Mouse (Mus musculus) embryo, embryonic 10.5 days (tissue): Measurements from ENCODE around the gene Hoxc11.

Experiments
- DNase-seq: peaks from one replicate; pipeline ENCODE4 v3.0.0-alpha.2; 2015; ENCODE audit warnings: low spot score

Hoxc11 gene

GRCm38 (mm10) chr15:102965892-102966775 lies 11.9 kb downstream of the Hoxc11 start:
- DNase-seq = peak; percentile 95

- DNase-seq = no peak
These were observed 12.6 kb downstream of the Hoxc11 start, which contains the start of gene Hoxc10 for GRCm38 (mm10) chr15:102966776-102967311. Gene Hoxc10 (plus strand): TSS chr15:102966796.

DNA sequence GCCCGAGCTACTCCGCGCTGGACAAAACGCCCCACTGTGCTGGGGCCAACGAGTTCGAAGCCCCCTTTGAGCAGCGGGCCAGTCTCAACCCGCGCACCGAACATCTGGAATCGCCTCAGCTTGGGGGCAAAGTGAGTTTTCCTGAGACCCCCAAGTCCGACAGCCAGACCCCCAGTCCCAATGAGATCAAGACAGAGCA lies 13.0 kb downstream of the Hoxc11 start, which contains the start of gene Hoxc5:
Gene Hoxc5, plus strand, starts transcription at position 132 of the 199 bp plus-strand sequence.
- no peak for DNase-seq

DNA sequence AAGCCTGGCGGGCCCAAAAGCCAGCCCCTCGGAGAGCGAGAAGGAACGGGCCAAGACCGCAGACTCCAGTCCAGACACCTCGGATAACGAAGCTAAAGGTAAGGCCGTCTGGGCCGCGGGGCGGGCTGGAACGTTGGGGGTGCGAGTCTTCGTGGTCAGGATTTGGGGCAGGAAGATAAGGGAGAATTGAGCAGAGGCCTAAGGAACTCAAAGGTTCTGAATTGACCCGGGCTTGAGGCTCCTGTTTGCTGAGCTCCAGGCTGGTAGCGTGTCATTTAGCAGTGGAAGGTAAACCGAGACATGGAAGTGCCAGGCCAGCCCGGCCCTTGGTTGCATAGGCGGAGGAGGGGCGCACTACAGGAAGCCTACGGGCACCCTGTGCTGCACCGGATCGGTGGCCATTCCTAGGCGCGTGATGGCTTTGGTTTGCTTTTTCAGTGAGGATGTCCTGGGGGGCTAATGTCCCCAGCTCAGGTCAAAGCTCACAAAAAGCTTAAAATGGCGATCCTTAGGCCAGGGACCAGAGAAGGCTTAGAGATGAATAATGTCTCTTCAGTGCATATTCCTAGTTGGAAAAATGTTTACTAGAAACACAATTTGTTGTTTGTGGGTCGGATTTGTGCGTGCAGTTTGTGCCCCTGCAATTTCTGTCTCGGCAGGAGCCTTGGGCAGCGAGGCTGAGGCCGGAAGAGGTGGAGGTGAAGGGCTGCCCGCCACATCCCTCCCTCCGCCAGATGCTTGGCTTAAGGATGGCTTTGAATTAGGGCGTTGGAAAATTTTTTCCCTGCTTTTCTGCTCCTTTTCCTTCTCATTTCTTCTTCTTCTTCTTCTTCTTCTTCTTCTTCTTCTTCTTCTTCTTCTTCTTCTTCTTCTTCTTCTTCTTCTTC lies 13.5 kb downstream of the Hoxc11 start:
- no peak for DNase-seq

- no peak for DNase-seq
These were observed 15.1 kb downstream of the Hoxc11 start for GRCm38 (mm10) chr15:102969296-102969695.

GRCm38 (mm10) chr15:102970740-102971139 lies 16.5 kb downstream of the Hoxc11 start:
- DNase-seq = no peak

GRCm38 (mm10) chr15:102972254-102972653 lies 18.0 kb downstream of the Hoxc11 start:
- no peak for DNase-seq

DNA sequence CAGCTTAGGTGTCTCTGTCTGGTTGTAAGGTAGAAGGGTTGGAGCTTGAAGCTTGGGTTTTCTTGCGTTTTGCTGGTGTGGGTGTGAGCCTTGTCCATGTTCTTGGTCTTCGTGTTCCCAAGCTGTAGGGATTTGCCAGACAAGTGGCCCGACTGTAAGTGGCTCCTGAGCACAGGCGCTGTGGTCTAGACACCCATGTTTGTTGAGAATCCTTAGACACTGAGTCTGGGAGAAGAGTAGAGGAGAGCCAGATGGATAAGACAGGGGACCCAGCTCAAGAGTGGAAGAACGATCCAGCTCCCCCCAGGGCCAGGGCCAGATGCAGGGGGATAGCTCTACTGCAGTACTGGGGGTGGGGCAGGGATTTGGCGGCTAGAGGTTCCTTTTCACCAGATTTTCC lies 18.5 kb downstream of the Hoxc11 start:
- DNase-seq = no peak

- no peak for DNase-seq
These were observed 20.8 kb downstream of the Hoxc11 start for GRCm38 (mm10) chr15:102975034-102975433.

GRCm38 (mm10) chr15:102975688-102976111 lies 21.5 kb downstream of the Hoxc11 start:
- no peak for DNase-seq

- no peak for DNase-seq
These were observed 21.9 kb downstream of the Hoxc11 start, which contains the start of gene Hoxc9 for GRCm38 (mm10) chr15:102976171-102976570. Gene Hoxc9 (plus strand): TSS chr15:102976439.

GRCm38 (mm10) chr15:102976631-102977422 lies 22.6 kb downstream of the Hoxc11 start:
- DNase-seq = no peak

DNA sequence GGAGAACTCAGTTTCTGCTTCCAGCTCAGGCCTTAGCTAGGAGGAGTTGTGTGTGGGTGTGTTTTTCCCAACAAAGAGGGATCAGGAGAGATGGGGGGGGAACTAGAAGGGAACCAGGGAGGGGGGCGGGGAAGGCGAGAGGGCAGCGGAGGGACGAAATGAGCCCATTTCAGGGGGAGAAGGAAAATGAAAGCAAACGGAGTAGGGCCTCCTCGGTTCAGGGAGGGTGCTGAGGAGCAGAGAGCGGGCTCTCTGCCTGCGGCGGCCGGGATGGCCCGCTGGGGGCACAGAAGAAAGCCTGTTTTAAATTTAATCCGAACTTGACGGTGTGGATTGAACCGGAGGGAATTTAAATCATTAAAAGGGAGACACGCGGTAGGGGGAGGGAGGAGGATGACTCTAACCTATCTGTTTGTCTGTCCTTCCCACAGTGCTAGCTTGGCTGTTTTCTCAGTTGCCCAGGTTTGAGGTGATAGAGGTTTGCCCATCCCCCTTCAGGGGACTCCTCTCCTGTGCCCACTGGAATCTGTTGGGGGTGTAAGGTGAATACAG lies 23.3 kb downstream of the Hoxc11 start:
- no peak for DNase-seq

GRCm38 (mm10) chr15:102978615-102979515 lies 24.6 kb downstream of the Hoxc11 start:
- no peak for DNase-seq

- no peak for DNase-seq
These were observed 25.7 kb downstream of the Hoxc11 start for GRCm38 (mm10) chr15:102979936-102980335.

- no peak for DNase-seq
These were observed 26.1 kb downstream of the Hoxc11 start for GRCm38 (mm10) chr15:102980352-102980751.

DNA sequence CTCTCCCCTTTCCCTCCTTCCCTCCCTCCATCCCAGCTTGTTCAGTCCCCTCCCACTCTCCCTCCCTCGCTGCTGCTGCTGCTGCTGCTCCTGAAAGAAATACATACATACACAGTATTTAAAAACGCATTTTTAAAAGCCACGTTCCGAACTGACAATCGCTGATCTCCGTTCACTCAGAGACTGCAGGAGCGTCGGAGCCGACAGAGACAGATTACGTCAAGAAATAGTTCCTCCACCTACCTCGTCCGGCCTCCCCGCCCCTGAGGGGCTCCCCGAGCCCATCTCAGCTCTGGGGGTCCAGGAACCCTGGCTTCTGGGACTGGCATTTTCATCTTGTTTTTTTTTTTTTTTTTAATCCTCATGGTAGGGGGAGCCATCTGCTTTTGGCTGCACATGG lies 26.7 kb downstream of the Hoxc11 start:
- no peak for DNase-seq

DNA sequence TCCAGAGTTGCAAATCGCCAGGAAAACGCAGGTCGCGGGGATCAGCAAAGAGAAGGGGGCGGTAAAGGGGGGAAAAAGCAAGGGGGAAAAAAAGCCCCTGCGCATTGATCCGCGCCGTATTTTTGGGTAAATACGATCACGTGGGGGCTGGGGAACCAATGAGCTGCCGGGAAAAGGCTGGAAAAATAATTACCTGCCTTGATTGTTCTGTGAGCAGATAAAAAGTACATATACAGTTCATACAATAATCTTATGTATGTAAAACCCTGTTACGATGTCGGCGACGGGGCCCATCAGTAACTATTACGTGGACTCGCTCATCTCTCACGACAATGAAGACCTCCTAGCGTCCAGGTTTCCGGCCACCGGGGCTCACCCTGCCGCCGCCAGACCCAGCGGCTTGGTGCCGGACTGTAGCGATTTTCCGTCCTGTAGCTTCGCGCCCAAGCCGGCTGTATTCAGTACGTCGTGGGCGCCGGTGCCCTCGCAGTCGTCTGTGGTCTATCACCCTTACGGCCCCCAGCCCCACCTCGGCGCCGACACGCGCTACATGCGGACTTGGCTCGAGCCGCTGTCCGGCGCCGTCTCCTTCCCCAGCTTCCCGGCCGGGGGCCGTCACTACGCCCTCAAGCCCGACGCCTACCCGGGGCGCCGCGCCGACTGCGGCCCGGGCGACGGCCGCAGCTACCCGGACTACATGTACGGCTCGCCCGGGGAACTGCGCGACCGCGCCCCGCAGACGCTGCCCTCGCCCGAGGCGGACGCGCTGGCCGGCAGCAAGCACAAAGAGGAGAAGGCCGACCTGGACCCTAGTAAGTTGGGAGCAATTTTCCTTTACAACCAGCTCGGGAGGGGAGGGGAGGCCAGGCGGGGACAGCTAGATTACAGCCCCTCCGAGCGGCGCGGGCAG lies 27.4 kb downstream of the Hoxc11 start:
- DNase-seq = peak; percentile 87

DNA sequence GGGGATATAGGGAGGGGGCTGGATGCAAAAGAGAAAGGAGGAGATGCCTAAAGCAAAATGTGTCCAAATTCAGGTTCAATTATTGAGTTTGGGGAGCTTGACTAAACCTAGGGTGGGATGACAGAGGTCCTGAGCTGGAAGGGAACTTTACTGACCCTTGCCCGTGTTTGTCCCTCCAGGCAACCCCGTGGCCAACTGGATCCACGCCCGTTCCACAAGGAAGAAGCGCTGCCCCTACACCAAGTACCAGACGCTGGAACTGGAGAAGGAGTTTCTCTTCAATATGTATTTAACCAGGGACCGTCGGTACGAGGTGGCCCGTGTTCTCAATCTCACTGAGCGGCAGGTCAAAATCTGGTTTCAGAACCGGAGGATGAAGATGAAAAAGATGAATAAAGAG lies 29.5 kb downstream of the Hoxc11 start:
- no peak for DNase-seq
